In genomic region chr5:24871276-24871675, GRCm38 (mm10) we compare ENCODE assay signal across 10 mouse cellular contexts. TPM values are rescaled to one million over a fixed set of nuclear protein-coding genes. Genes with fewer than 3 reads are reported as not detected.
DNase-seq lines count a peak whose midpoint lies in the region; ATAC-seq lines count a peak whose summit lies in the region.
"Had no signal": no experiment of that assay in that cellular context is flagged by ENCODE, and none has a peak within 500 bp of the region (broad histone marks: within the 10 kb centered on the region; RNA-seq: fewer than 3 reads in every experiment).

No protein-coding gene starts in this region.

- intact Hi-C loops in left cerebral cortex, postnatal 14 days (cut with DNase I) = no loop called here

- no peak overlapping the region for H3K27ac ChIP-seq in heart, embryonic 10.5 days
- no peak overlapping the region for H3K27ac ChIP-seq in forebrain, embryonic 14.5 days (ENCODE audit: low read depth, low read length)

- no peak overlapping the region for H3K9ac ChIP-seq in forebrain, embryonic 14.5 days (ENCODE audit: low read length)
- H3K9ac ChIP-seq: lung, embryonic 14.5 days had no signal

- DNase-seq in heart, postnatal 4 days = peak; percentile 41
- no peak for DNase-seq in heart, embryonic 10.5 days (ENCODE audit: low spot score)
- DNase-seq in urinary bladder, postnatal 25 days (ENCODE audit: low spot score) = peak; percentile 29
- DNase-seq in urinary bladder, postnatal 10 days (ENCODE audit: low spot score) = no peak
- peak; percentile 39 to 57 for DNase-seq in left cerebral cortex, postnatal 14 days (ENCODE audit: low spot score in 2 of 2)
- no peak for DNase-seq in forebrain, embryonic 14.5 days (ENCODE audit: low spot score)
- no peak for DNase-seq in natural killer cell, adult 2 months (ENCODE audit: low spot score in 2 of 2)
- DNase-seq: lung, embryonic 14.5 days had no signal

- peaks cover 10% of the 10 kb centered on the region for H3K4me1 ChIP-seq in heart, embryonic 10.5 days
- no peaks in the 10 kb centered on the region for H3K4me1 ChIP-seq in forebrain, embryonic 14.5 days (ENCODE audit: control insufficient read depth, insufficient read depth, low read length)

- H3K4me2 ChIP-seq in forebrain, embryonic 14.5 days (ENCODE audit: low read length) = no peak overlapping the region
- H3K4me2 ChIP-seq: lung, embryonic 14.5 days had no signal

- H3K36me3 ChIP-seq in heart, embryonic 10.5 days = peaks cover 77% of the 10 kb centered on the region
- H3K36me3 ChIP-seq in forebrain, embryonic 14.5 days (ENCODE audit: control insufficient read depth, insufficient read depth, low read length) = peaks cover 53% of the 10 kb centered on the region

- no peaks in the 10 kb centered on the region for H3K27me3 ChIP-seq in heart, embryonic 10.5 days (ENCODE audit: insufficient read depth, poor library complexity, severe bottlenecking)
- H3K27me3 ChIP-seq in forebrain, embryonic 14.5 days (replicated peaks; ENCODE audit: control insufficient read depth, insufficient read depth, low read length) = no peaks in the 10 kb centered on the region

- H3K9me3 ChIP-seq in heart, embryonic 10.5 days = 0 out of 2 replicates have a peak, but pooled peaks cover 3% of the 10 kb centered on the region
- no peaks in the 10 kb centered on the region for H3K9me3 ChIP-seq in forebrain, embryonic 14.5 days (replicated peaks; ENCODE audit: control insufficient read depth, low read length)

- no peak for ATAC-seq in forebrain, embryonic 14.5 days
- ATAC-seq in erythroblast, adult 5-6 weeks (replicated peaks; ENCODE audit: low FRiP score, poor library complexity, severe bottlenecking) = no peak
- ATAC-seq: CD4-positive, CD25-positive, alpha-beta regulatory T cell, adult 4 months had no signal

- H3K4me3 ChIP-seq in heart, embryonic 10.5 days = no peak overlapping the region
- H3K4me3 ChIP-seq in forebrain, embryonic 14.5 days (ENCODE audit: low read depth, low read length) = no peak overlapping the region

- WGBS in heart, embryonic 10.5 days = 89% methylated on average over 12 of the region's 12 CpGs
- WGBS in forebrain, embryonic 14.5 days = 93% methylated on average over 12 of the region's 12 CpGs

RNA-seq across cellular contexts. Expression of gene Rheb, which starts 28.9 kb away (rescaled TPM):
- 100 to 1,000 TPM in 1 of 2 experiments, 10 to 100 TPM in 1; 99.3 to 100 TPM for total RNA-seq in heart, postnatal 4 days (2021)
- 219 and 225 TPM in 2 replicates for polyA plus RNA-seq in heart, embryonic 10.5 days (2016; fragmentation: Nextera tagmentation; extraction: Ambion mirVana)
- total RNA-seq in left cerebral cortex, postnatal 14 days (2021) = 100 to 1,000 TPM; 118 to 130 TPM
- polyA plus RNA-seq in forebrain, embryonic 14.5 days (2014; fragmentation: Nextera tagmentation; extraction: Ambion mirVana) = 229 and 235 TPM in 2 replicates
- total RNA-seq in erythroblast, adult 5-6 weeks (2015; ENCODE audit: low replicate concordance) = 41.8 and 47.7 TPM in 2 replicates
- total RNA-seq in erythroblast, adult 5-6 weeks (2017; ENCODE audit: low replicate concordance) = 13.9 and 33.6 TPM in 2 replicates

Comparison
In these comparisons a context has a peak if more than half of its experiments do, and no peak if none do; other contexts are left out.
1. DNase-seq: peak in heart, postnatal 4 days (single experiment), urinary bladder, postnatal 25 days (single experiment) and left cerebral cortex, postnatal 14 days (2 of 2); none in heart, embryonic 10.5 days (single experiment), urinary bladder, postnatal 10 days (single experiment), forebrain, embryonic 14.5 days (single experiment) and natural killer cell, adult 2 months (0 of 2).